Mouse (Mus musculus): ENCODE measurements around the gene Zfp513. TPM values are rescaled to one million over a fixed set of nuclear protein-coding genes. Genes with fewer than 3 reads are reported as not detected.
A peak's percentile ranks its signal among the peaks of the same experiment; 100 is the strongest.

Gene Zfp513
- 1.8 and 2.6 TPM in 2 replicates for polyA plus RNA-seq (2015; fragmentation: Nextera tagmentation; extraction: Ambion mirVana)

GRCm38 (mm10) chr5:31201742-31202590 is at the start of gene Zfp513:
Zfp513 (minus strand) TSS chr5:31202303.
- Histone ChIP-seq H3K9me3 (replicated peaks; ENCODE audit: control insufficient read depth, low read length) (no peaks in the 10 kb centered on the region), H3K9ac (ENCODE audit: low read depth, low read length) (peak within 1 kb of the TSS; percentile 83), H3K36me3 (ENCODE audit: control insufficient read depth, insufficient read depth) (peaks cover 63% of the 10 kb centered on the region), H3K4me2 (ENCODE audit: low read depth, low read length) (peak within 1 kb of the TSS; percentile 87), H3K4me3 (ENCODE audit: low read depth, low read length) (peak within 1 kb of the TSS; percentile 85), H3K27me3 (ENCODE audit: control insufficient read depth, insufficient read depth, low read depth, low read length) (no peaks in the 10 kb centered on the region), H3K27ac (ENCODE audit: low read length) (peak within 1 kb of the TSS; percentile 84), H3K4me1 (ENCODE audit: control insufficient read depth, low read depth, low read length) (peaks cover 11% of the 10 kb centered on the region)
- peak; percentile 99 for ATAC-seq (ENCODE audit: low read depth)
- 1% methylated on average over 53 of the region's 53 CpGs for WGBS (ENCODE audit: insufficient replicate concordance)

GRCm38 (mm10) chr5:31251541-31252101 is 49.5 kb upstream of the Zfp513 start, which contains the start of gene Krtcap3:
Krtcap3 (plus strand) TSS chr5:31251691.
- no peaks in the 10 kb centered on the region for H3K9me3 ChIP-seq (replicated peaks; ENCODE audit: control insufficient read depth, low read length)
- 61% methylated on average over 47 of the region's 47 CpGs for WGBS (ENCODE audit: insufficient replicate concordance)
- peak within 1 kb of the TSS; percentile 60 for H3K4me2 ChIP-seq (ENCODE audit: low read depth, low read length)
- no peaks in the 10 kb centered on the region for H3K27me3 ChIP-seq (ENCODE audit: control insufficient read depth, insufficient read depth, low read depth, low read length)
- H3K36me3 ChIP-seq (ENCODE audit: control insufficient read depth, insufficient read depth): peaks cover 31% of the 10 kb centered on the region
- H3K27ac ChIP-seq (ENCODE audit: low read length): no peak within 1 kb of the TSS
- ATAC-seq (ENCODE audit: low read depth): peak; percentile 83
- H3K4me1 ChIP-seq (ENCODE audit: control insufficient read depth, low read depth, low read length): peaks cover 3% of the 10 kb centered on the region
- H3K4me3 ChIP-seq (ENCODE audit: low read depth, low read length): peak within 1 kb of the TSS; percentile 53
- peak within 1 kb of the TSS; percentile 24; the same call in 1 of the 2 replicates for H3K9ac ChIP-seq (ENCODE audit: low read depth, low read length)

GRCm38 (mm10) chr5:31250716-31251115 is 48.6 kb upstream of the Zfp513 start:
- H3K9ac ChIP-seq (ENCODE audit: low read depth, low read length): no peak overlapping the region
- H3K36me3 ChIP-seq (ENCODE audit: control insufficient read depth, insufficient read depth): peaks cover 36% of the 10 kb centered on the region
- 73% methylated on average over 4 of the region's 4 CpGs for WGBS (ENCODE audit: insufficient replicate concordance)

DNA sequence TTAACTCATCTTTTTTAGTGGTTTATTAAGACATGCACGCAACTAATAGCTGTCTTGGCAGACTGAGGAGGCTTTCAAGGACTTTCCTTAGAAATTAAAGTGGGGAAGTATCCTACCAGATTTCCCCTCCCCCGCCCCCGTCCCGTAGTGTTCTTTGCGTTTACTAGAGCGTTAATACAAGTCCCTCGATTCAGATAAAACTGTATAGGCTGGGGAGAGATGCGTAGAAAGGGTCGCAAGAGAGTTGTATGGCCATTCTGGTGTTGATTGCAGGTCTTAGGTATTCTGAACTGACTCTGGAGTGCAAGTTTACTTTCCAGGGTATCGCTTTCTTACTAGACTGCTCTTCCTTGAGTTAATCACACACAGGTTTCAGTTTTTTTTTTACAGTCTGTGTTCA is 40.1 kb upstream of the Zfp513 start:
- H3K9ac ChIP-seq (ENCODE audit: low read depth, low read length): peak overlapping the region; percentile 99
- no peaks in the 10 kb centered on the region for H3K27me3 ChIP-seq (ENCODE audit: control insufficient read depth, insufficient read depth, low read depth, low read length)
- peak overlapping the region; percentile 94 for H3K4me2 ChIP-seq (ENCODE audit: low read depth, low read length)
- peaks cover 14% of the 10 kb centered on the region for H3K36me3 ChIP-seq (ENCODE audit: control insufficient read depth, insufficient read depth)
- H3K27ac ChIP-seq (ENCODE audit: low read length): no peak overlapping the region
- H3K4me3 ChIP-seq (ENCODE audit: low read depth, low read length): peak overlapping the region; percentile 99
- no peaks in the 10 kb centered on the region for H3K9me3 ChIP-seq (replicated peaks; ENCODE audit: control insufficient read depth, low read length)
- ATAC-seq (ENCODE audit: low read depth): no peak
- peaks cover 10% of the 10 kb centered on the region for H3K4me1 ChIP-seq (ENCODE audit: control insufficient read depth, low read depth, low read length)
- WGBS (ENCODE audit: insufficient replicate concordance): 25% methylated on average over 10 of the region's 10 CpGs

More at GRCm38 (mm10) chr5:31250716-31251115, 48.6 kb upstream of the Zfp513 start:
- Histone ChIP-seq H3K4me1 (ENCODE audit: control insufficient read depth, low read depth, low read length) (peaks cover 3% of the 10 kb centered on the region), H3K27ac (ENCODE audit: low read length) (no peak overlapping the region), H3K27me3 (ENCODE audit: control insufficient read depth, insufficient read depth, low read depth, low read length) (no peaks in the 10 kb centered on the region), H3K9me3 (replicated peaks; ENCODE audit: control insufficient read depth, low read length) (no peaks in the 10 kb centered on the region), H3K4me3 (ENCODE audit: low read depth, low read length) (no peak overlapping the region), H3K4me2 (ENCODE audit: low read depth, low read length) (no peak overlapping the region)
- ATAC-seq (ENCODE audit: low read depth): no peak

GRCm38 (mm10) chr5:31241522-31242034 is 39.5 kb upstream of the Zfp513 start:
- Histone ChIP-seq H3K4me1 (ENCODE audit: control insufficient read depth, low read depth, low read length) (peaks cover 10% of the 10 kb centered on the region), H3K4me3 (ENCODE audit: low read depth, low read length) (peak overlapping the region; percentile 99), H3K9ac (ENCODE audit: low read depth, low read length) (peak overlapping the region; percentile 99), H3K36me3 (ENCODE audit: control insufficient read depth, insufficient read depth) (peaks cover 14% of the 10 kb centered on the region), H3K27ac (ENCODE audit: low read length) (peak overlapping the region; percentile 50), H3K4me2 (ENCODE audit: low read depth, low read length) (peak overlapping the region; percentile 94), H3K27me3 (ENCODE audit: control insufficient read depth, insufficient read depth, low read depth, low read length) (no peaks in the 10 kb centered on the region), H3K9me3 (replicated peaks; ENCODE audit: control insufficient read depth, low read length) (no peaks in the 10 kb centered on the region)
- under 1% methylated on average over 13 of the region's 13 CpGs for WGBS (ENCODE audit: insufficient replicate concordance)
- no peak for ATAC-seq (ENCODE audit: low read depth)

- no peaks in the 10 kb centered on the region for H3K27me3 ChIP-seq (ENCODE audit: control insufficient read depth, insufficient read depth, low read depth, low read length)
- peak within 1 kb of the TSS; percentile 96 for H3K27ac ChIP-seq (ENCODE audit: low read length)
- peak within 1 kb of the TSS; percentile 94 for H3K4me2 ChIP-seq (ENCODE audit: low read depth, low read length)
- WGBS (ENCODE audit: insufficient replicate concordance): 0% methylated on average over 70 of the region's 103 CpGs
- H3K9ac ChIP-seq (ENCODE audit: low read depth, low read length): peak within 1 kb of the TSS; percentile 99
- H3K36me3 ChIP-seq (ENCODE audit: control insufficient read depth, insufficient read depth): peaks cover 10% of the 10 kb centered on the region
- H3K9me3 ChIP-seq (replicated peaks; ENCODE audit: control insufficient read depth, low read length): no peaks in the 10 kb centered on the region
- peak within 1 kb of the TSS; percentile 99 for H3K4me3 ChIP-seq (ENCODE audit: low read depth, low read length)
- peak; percentile 97 for ATAC-seq (ENCODE audit: low read depth)
- H3K4me1 ChIP-seq (ENCODE audit: control insufficient read depth, low read depth, low read length): peaks cover 10% of the 10 kb centered on the region
Observed at GRCm38 (mm10) chr5:31240637-31241521, 38.8 kb upstream of the Zfp513 start, which contains the start of the genes Nrbp1 and Gm9970. Nrbp1 (plus strand) TSS chr5:31240864. Gm9970 (minus strand) TSS chr5:31241232.

- Histone ChIP-seq H3K9me3 (replicated peaks; ENCODE audit: control insufficient read depth, low read length) (no peaks in the 10 kb centered on the region), H3K4me3 (ENCODE audit: low read depth, low read length) (no peak overlapping the region), H3K36me3 (ENCODE audit: control insufficient read depth, insufficient read depth) (no peaks in the 10 kb centered on the region), H3K4me1 (ENCODE audit: control insufficient read depth, low read depth, low read length) (no peaks in the 10 kb centered on the region; the same call in 1 of the 2 replicates), H3K9ac (ENCODE audit: low read depth, low read length) (no peak overlapping the region), H3K27me3 (ENCODE audit: control insufficient read depth, insufficient read depth, low read depth, low read length) (no peaks in the 10 kb centered on the region), H3K4me2 (ENCODE audit: low read depth, low read length) (no peak overlapping the region), H3K27ac (ENCODE audit: low read length) (no peak overlapping the region)
- WGBS (ENCODE audit: insufficient replicate concordance): 63% methylated on average over 1 of the region's 1 CpGs
- ATAC-seq (ENCODE audit: low read depth): no peak
Observed at GRCm38 (mm10) chr5:31226641-31227040, 24.5 kb upstream of the Zfp513 start.

DNA sequence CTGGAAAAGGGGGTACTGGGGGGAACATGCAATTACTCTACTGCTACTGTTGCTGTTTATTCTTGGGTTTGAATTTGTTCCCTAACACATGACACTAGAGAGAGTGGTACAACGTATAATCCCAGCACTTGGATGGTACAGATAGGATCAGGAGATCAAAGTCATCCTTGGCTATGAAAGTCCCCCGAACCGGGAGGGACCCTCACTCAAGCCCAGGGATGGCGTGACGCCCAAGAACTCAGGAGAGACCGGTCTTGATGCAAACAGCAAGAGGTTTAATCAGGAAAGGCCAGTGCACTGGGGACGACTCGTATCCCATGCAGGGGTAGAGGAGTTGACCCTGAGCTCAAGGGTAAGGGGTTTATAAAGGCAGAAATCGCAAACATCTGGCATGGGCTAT is 20.6 kb upstream of the Zfp513 start:
- Histone ChIP-seq H3K9me3 (replicated peaks; ENCODE audit: control insufficient read depth, low read length) (no peaks in the 10 kb centered on the region), H3K4me3 (ENCODE audit: low read depth, low read length) (no peak overlapping the region), H3K9ac (ENCODE audit: low read depth, low read length) (no peak overlapping the region), H3K4me2 (ENCODE audit: low read depth, low read length) (no peak overlapping the region), H3K4me1 (ENCODE audit: control insufficient read depth, low read depth, low read length) (peaks cover 20% of the 10 kb centered on the region), H3K36me3 (ENCODE audit: control insufficient read depth, insufficient read depth) (no peaks in the 10 kb centered on the region), H3K27ac (ENCODE audit: low read length) (no peak overlapping the region), H3K27me3 (ENCODE audit: control insufficient read depth, insufficient read depth, low read depth, low read length) (no peaks in the 10 kb centered on the region)
- 86% methylated on average over 9 of the region's 9 CpGs for WGBS (ENCODE audit: insufficient replicate concordance)
- no peak for ATAC-seq (ENCODE audit: low read depth)
